Mouse (Mus musculus) E14TG2a.4 (cell line): ENCODE data around the gene Acat2.
"Not testable (repeated sequence)": the region's sequence is repeated elsewhere in the genome, so short reads cannot be mapped to it uniquely, and the experiment has no call there.

Experiments
- CTCF ChIP-seq: conservative IDR thresholded peaks from 2 replicates; pipeline ENCODE4 v1.5.1; 2014; ENCODE audit warnings: low read length
- NANOG ChIP-seq: IDR thresholded peaks from 2 replicates; pipeline ENCODE4 v1.6.1; 2014; ENCODE audit warnings: borderline replicate concordance, low read length, mixed read lengths
- POU5F1 ChIP-seq: IDR thresholded peaks from 2 replicates; pipeline ENCODE4 v1.6.1; 2014; ENCODE audit warnings: low read length, borderline replicate concordance

DNA sequence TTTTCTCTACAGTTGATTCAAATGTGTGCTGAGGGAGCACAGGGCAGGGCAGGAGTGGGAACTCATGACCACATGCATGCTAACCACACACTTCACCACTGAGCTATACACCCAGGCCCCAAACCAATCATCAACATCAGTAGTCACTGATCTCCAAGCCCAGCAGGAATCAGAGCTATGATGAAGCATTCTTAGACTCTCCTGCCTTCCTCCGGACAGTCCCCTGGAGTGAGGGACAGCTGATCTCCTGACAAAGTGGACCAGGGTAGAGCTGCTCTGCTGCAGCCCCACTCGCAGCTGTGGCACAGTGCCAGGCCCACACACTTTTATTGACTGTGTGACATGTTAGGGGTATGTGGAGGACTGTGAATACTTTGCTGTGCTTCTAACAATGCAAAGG, 1.2 kb downstream of the Acat2 start:
- TF ChIP-seq CTCF, POU5F1, NANOG: not testable (repeated sequence)
